Mouse (Mus musculus) liver, postnatal 0 days (tissue): Measurements from ENCODE around the gene Gpr119. TPM values are rescaled to one million over a fixed set of nuclear protein-coding genes. Genes with fewer than 3 reads are reported as not detected.

Experiments
- ATAC-seq: fragments of 200-750 bp; cut with Nextera tagmentation; 2 replicates; pipeline ENCODE4 v1.8.0; 2017; ENCODE audit warnings: mild to moderate bottlenecking, moderate library complexity
- DNase-seq: peaks from one replicate; pipeline ENCODE4 v3.0.0-alpha.2; 2016
- H3K27ac ChIP-seq: fragments of 300-500 bp; sonication (generic); 2 replicates; pipeline ENCODE4 v1.5.1; 2014; ENCODE audit warnings: antibody characterized with exemption, moderate library complexity, mild to moderate bottlenecking, low read depth
- H3K27me3 ChIP-seq: fragments of 300-500 bp; sonication (generic); 2 replicates; pipeline ENCODE4 v1.6.1; 2014; ENCODE audit warnings: low read length, control low read depth, mixed read lengths; ENCODE audit not compliant: insufficient read depth
- H3K36me3 ChIP-seq: fragments of 300-500 bp; sonication (generic); replicated peaks from 2 replicates; pipeline ENCODE4 v1.6.1; 2014; ENCODE audit warnings: mild to moderate bottlenecking, control low read depth, low read length, moderate library complexity, mixed read lengths; ENCODE audit not compliant: insufficient read depth
- H3K4me1 ChIP-seq: fragments of 300-500 bp; sonication (generic); 2 replicates; pipeline ENCODE4 v1.6.1; 2014; ENCODE audit warnings: antibody characterized with exemption, mild to moderate bottlenecking, control low read depth; ENCODE audit not compliant: insufficient read depth
- H3K4me2 ChIP-seq: fragments of 300-500 bp; sonication (generic); 2 replicates; pipeline ENCODE4 v1.6.1; 2014; ENCODE audit warnings: low read depth, mild to moderate bottlenecking, low read length, moderate library complexity, mixed read lengths
- H3K4me3 ChIP-seq: fragments of 300-500 bp; sonication (generic); 2 replicates; pipeline ENCODE4 v1.5.1; 2014; ENCODE audit warnings: low read depth, low read length
- H3K9ac ChIP-seq: fragments of 300-500 bp; sonication (generic); replicated peaks from 2 replicates; pipeline ENCODE4 v1.6.1; 2014; ENCODE audit warnings: mild to moderate bottlenecking, moderate library complexity
- H3K9me3 ChIP-seq: fragments of 300-500 bp; sonication (generic); 2 replicates; pipeline ENCODE4 v1.6.1; 2016; ENCODE audit warnings: mild to moderate bottlenecking, control low read depth, low read length, mixed read lengths
- CTCF ChIP-seq: sonication (generic); IDR thresholded peaks from 2 replicates; pipeline ENCODE4 v1.5.1; 2016; ENCODE audit warnings: antibody characterized with exemption, low read depth
- EP300 ChIP-seq: IDR thresholded peaks from 2 replicates; pipeline ENCODE4 v1.6.1; 2016; ENCODE audit warnings: antibody characterized with exemption, low read depth, mild to moderate bottlenecking
- WGBS: fragments of 180-500 bp; shearing (Covaris S2); extraction: QIAGEN DNeasy Blood & Tissue Kit; methylation state at CpG from one replicate; pipeline ENCODE4 v1.1.7; 2014; ENCODE audit not compliant: insufficient replicate concordance; 5-methylcytosine and 5-hydroxymethylcytosine counted together
- microRNA-seq: library from miRNA; unstranded; fragments of <30 nt; microRNA quantifications from one replicate; pipeline ENCODE4, GENCODE M21; 2016
- polyA plus RNA-seq: library from polyadenylated mRNA; unstranded; fragments of >200 nt; fragmentation: Nextera tagmentation; extraction: Ambion mirVana; gene quantifications from 2 replicates; pipeline ENCODE4 v1.2.1, GENCODE M21; 2015

The Gpr119 gene
- polyA plus RNA-seq, 1 experiment from 2014 or later = not detected

- H3K36me3 ChIP-seq = no peaks in the 10 kb centered on the region
- peak within 1 kb of the TSS; percentile 70 for H3K4me2 ChIP-seq
- ATAC-seq = peak; percentile 98
- peak; percentile 81 for DNase-seq
- peak within 1 kb of the TSS; percentile 45; the same call in 1 of the 2 replicates for H3K27ac ChIP-seq
- 20% methylated on average over 37 of the region's 38 CpGs for WGBS
- no peaks in the 10 kb centered on the region for H3K9me3 ChIP-seq
- H3K4me1 ChIP-seq = peaks cover 5% of the 10 kb centered on the region; the same call in 1 of the 2 replicates
- H3K9ac ChIP-seq = peak within 1 kb of the TSS; percentile 67
- no peak for TF ChIP-seq EP300
- no peak for TF ChIP-seq CTCF
- H3K27me3 ChIP-seq = no peaks in the 10 kb centered on the region
- peak within 1 kb of the TSS; percentile 68 for H3K4me3 ChIP-seq
Observed at GRCm38 (mm10) chrX:48623379-48624053, 50.8 kb downstream of the Gpr119 start, which contains the start of gene Slc25a14. Gene Slc25a14 (plus strand): TSS chrX:48623413.

GRCm38 (mm10) chrX:48623049-48623378, 51.3 kb downstream of the Gpr119 start:
- peak overlapping the region; percentile 70 for H3K4me2 ChIP-seq
- no peaks in the 10 kb centered on the region for H3K27me3 ChIP-seq
- peaks cover 5% of the 10 kb centered on the region; the same call in 1 of the 2 replicates for H3K4me1 ChIP-seq
- peak overlapping the region; percentile 67; the same call in 1 of the 2 replicates for H3K9ac ChIP-seq
- WGBS = 22% methylated on average over 4 of the region's 4 CpGs
- peak overlapping the region; percentile 68 for H3K4me3 ChIP-seq
- H3K9me3 ChIP-seq = no peaks in the 10 kb centered on the region
- peak overlapping the region; percentile 29; the same call in 1 of the 2 replicates for H3K27ac ChIP-seq
- no peaks in the 10 kb centered on the region for H3K36me3 ChIP-seq
- DNase-seq = no peak
- TF ChIP-seq CTCF = no peak
- TF ChIP-seq EP300 = no peak
- no peak; the same call in 1 of the 2 replicates for ATAC-seq

Small RNA genes within 50 kb of the gene (microRNA-seq; reads per million reads assigned to microRNA genes)
- gene Gm27828 = not detected

Other genes with a start within 250 kb of the Gpr119 start
- 1.3 and 1.5 TPM in 2 replicates for gene Elf4, start 211.3 kb downstream of the Gpr119 start, polyA plus RNA-seq
- gene Aifm1, start 160.9 kb downstream of the Gpr119 start, polyA plus RNA-seq = 64.0 and 67.7 TPM in 2 replicates
- 0.18 and 0.21 TPM in 2 replicates for gene Rab33a, start 155.2 kb downstream of the Gpr119 start, polyA plus RNA-seq
- 1.8 and 1.9 TPM in 2 replicates for gene Zfp280c, start 80.0 kb downstream of the Gpr119 start, polyA plus RNA-seq
- 3.1 and 3.4 TPM in 2 replicates for gene Slc25a14, start 51.1 kb downstream of the Gpr119 start, polyA plus RNA-seq
- 10.2 and 10.5 TPM in 2 replicates for gene Rbmx2, start 20.5 kb upstream of the Gpr119 start, polyA plus RNA-seq
- gene Gm595, start 203.2 kb upstream of the Gpr119 start, polyA plus RNA-seq = 0.06 TPM in 1 of 2 replicates, not detected in the other